Mouse (Mus musculus): ENCODE data around the gene Wnt5b. TPM values are rescaled to one million over a fixed set of nuclear protein-coding genes. Genes with fewer than 3 reads are reported as not detected.
A peak's percentile ranks its signal among the peaks of the same experiment; 100 is the strongest.

Gene Wnt5b
- total and polyA plus RNA-seq, 3 experiments: 0.04 TPM; not detected in 2

GRCm38 (mm10) chr6:119554439-119554838, 10.3 kb upstream of the Wnt5b start:
- no peaks in the 10 kb centered on the region; a peak in 1 of 4 replicates for H3K27me3 ChIP-seq (ENCODE audit: control insufficient read depth in 1 of 2, insufficient read depth in 2 of 2, low read length in 2 of 2)
- no peak overlapping the region for H3K9ac ChIP-seq (ENCODE audit: control insufficient read depth, low read depth, low read length, poor library complexity, severe bottlenecking)
- H3K9me3 ChIP-seq (replicated peaks; ENCODE audit: insufficient read depth, low read length): no peaks in the 10 kb centered on the region
- no peak overlapping the region for H3K4me3 ChIP-seq (ENCODE audit: control insufficient read depth in 1 of 2, insufficient read depth in 1 of 2, low read depth in 2 of 2, low read length in 2 of 2)
- TF ChIP-seq EP300 (IDR thresholded peaks at IDR 0.05; ENCODE audit: low read depth in 1 of 2, low read length in 2 of 2) (no peak), MAZ (IDR thresholded peaks at IDR 0.05; ENCODE audit: low read depth, low read length) (no peak), CTCF (IDR thresholded peaks at IDR 0.05 in 2 of 3, conservative IDR thresholded peaks at IDR 0.05 in 1 of 3; ENCODE audit: control insufficient read depth in 1 of 3, insufficient read depth in 1 of 3, low read depth in 2 of 3, low read length in 3 of 3, poor library complexity in 1 of 3, severe bottlenecking in 1 of 3) (peak; percentile 31 to 64 (median 43)), RAD21 (IDR thresholded peaks at IDR 0.05; ENCODE audit: low read depth, low read length) (peak; percentile 14), TCF12 (IDR thresholded peaks at IDR 0.05; ENCODE audit: low read depth, low read length) (no peak)
- H3K36me3 ChIP-seq (ENCODE audit: control insufficient read depth in 1 of 2, insufficient read depth in 2 of 2, low read length in 2 of 2): no peaks in the 10 kb centered on the region
- no peaks in the 10 kb centered on the region for H3K79me2 ChIP-seq (ENCODE audit: control insufficient read depth, insufficient read depth, low read length, poor library complexity)
- peak; percentile 6 for DNase-seq (ENCODE audit: low read depth, low spot score)
- H3K27ac ChIP-seq (ENCODE audit: control insufficient read depth, low read depth, low read length): no peak overlapping the region
- H3K4me1 ChIP-seq (ENCODE audit: control insufficient read depth in 1 of 2, insufficient read depth in 2 of 2, low read length in 2 of 2): no peaks in the 10 kb centered on the region

DNA sequence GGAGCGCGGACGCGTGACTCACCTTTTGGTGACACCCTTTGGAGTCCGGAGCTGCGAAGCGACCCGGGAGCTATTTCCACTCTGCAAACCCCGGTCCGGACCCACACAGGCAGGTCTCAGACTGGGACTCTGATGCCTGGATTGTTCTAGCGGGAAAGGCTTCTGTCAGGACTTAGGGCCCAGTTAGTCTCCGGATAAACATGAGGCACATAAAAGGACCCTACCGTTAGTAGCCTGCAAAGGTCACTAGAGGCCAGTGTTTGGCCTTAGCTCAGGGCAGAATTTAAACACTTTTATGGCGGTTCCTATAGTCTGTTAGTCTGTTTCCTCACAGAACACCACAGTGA, 344 bp upstream of the Wnt5b start:
- H3K4me1 ChIP-seq (ENCODE audit: control insufficient read depth in 1 of 2, insufficient read depth in 2 of 2, low read length in 2 of 2): no peaks in the 10 kb centered on the region
- H3K27me3 ChIP-seq (ENCODE audit: control insufficient read depth in 1 of 2, insufficient read depth in 2 of 2, low read length in 2 of 2): no peaks in the 10 kb centered on the region; a peak in 2 of 4 replicates
- no peaks in the 10 kb centered on the region for H3K9me3 ChIP-seq (replicated peaks; ENCODE audit: insufficient read depth, low read length)
- H3K27ac ChIP-seq (ENCODE audit: control insufficient read depth, low read depth, low read length): no peak overlapping the region
- H3K36me3 ChIP-seq (ENCODE audit: control insufficient read depth in 1 of 2, insufficient read depth in 2 of 2, low read length in 2 of 2): no peaks in the 10 kb centered on the region
- DNase-seq (ENCODE audit: low read depth, low spot score): no peak
- no peak overlapping the region for H3K4me3 ChIP-seq (ENCODE audit: control insufficient read depth in 1 of 2, insufficient read depth in 1 of 2, low read depth in 2 of 2, low read length in 2 of 2)
- TF ChIP-seq HCFC1 (IDR thresholded peaks at IDR 0.05; ENCODE audit: low read depth, low read length) (no peak), TBP (IDR thresholded peaks at IDR 0.05; ENCODE audit: low read depth, low read length) (no peak), POLR2A (IDR thresholded peaks at IDR 0.05; ENCODE audit: control insufficient read depth in 1 of 2, insufficient read depth in 1 of 2, low read depth in 1 of 2, low read length in 2 of 2, poor library complexity in 1 of 2) (no peak), MXI1 (IDR thresholded peaks at IDR 0.05; ENCODE audit: low read depth, low read length) (no peak), KAT2A (conservative IDR thresholded peaks at IDR 0.05; ENCODE audit: low read depth, low read length) (no peak), ZKSCAN1 (IDR thresholded peaks at IDR 0.05; ENCODE audit: low read depth, low read length) (no peak), TCF12 (IDR thresholded peaks at IDR 0.05; ENCODE audit: low read depth, low read length) (no peak), BHLHE40 (IDR thresholded peaks at IDR 0.05; ENCODE audit: borderline replicate concordance, low read depth, low read length) (no peak), UBTF (IDR thresholded peaks at IDR 0.05; ENCODE audit: borderline replicate concordance, insufficient read depth, low read depth, low read length) (no peak), USF2 (IDR thresholded peaks at IDR 0.05; ENCODE audit: borderline replicate concordance in 1 of 2, insufficient read depth in 1 of 2, low read depth in 1 of 2, low read length in 2 of 2) (no peak), GATA1 (IDR thresholded peaks at IDR 0.05; ENCODE audit: low read depth, low read length) (no peak), MYC (IDR thresholded peaks at IDR 0.05; ENCODE audit: low read depth, low read length) (no peak), MAFK (IDR thresholded peaks at IDR 0.05; ENCODE audit: borderline replicate concordance, low read depth, low read length) (no peak), TAL1 (IDR thresholded peaks at IDR 0.05; ENCODE audit: low read length) (no peak), ZMIZ1 (IDR thresholded peaks at IDR 0.05; ENCODE audit: low read depth, low read length) (no peak)
- no peak overlapping the region for H3K9ac ChIP-seq (ENCODE audit: control insufficient read depth, low read depth, low read length, poor library complexity, severe bottlenecking)
- no peaks in the 10 kb centered on the region for H3K79me2 ChIP-seq (ENCODE audit: control insufficient read depth, insufficient read depth, low read length, poor library complexity)
